Mouse (Mus musculus): ENCODE data around the gene Nipal4. TPM values are rescaled to one million over a fixed set of nuclear protein-coding genes. Genes with fewer than 3 reads are reported as not detected.
"Not testable (repeated sequence)": the region's sequence is repeated elsewhere in the genome, so short reads cannot be mapped to it uniquely, and the experiment has no call there.

The Nipal4 gene
- total RNA-seq (2022), result 1 to 10 TPM; 2.2 to 3.0 (median 2.6) TPM

GRCm38 (mm10) chr11:46165866-46166585 is at the start of gene Nipal4:
Nipal4 (minus strand) TSS chr11:46166508.
- DNase-seq (ENCODE audit: low spot score in 2 of 2), result peak in 1 of 2 experiments; percentile 16

- DNase-seq (ENCODE audit: low spot score in 2 of 2), result no peak
These were observed 49.0 kb upstream of the Nipal4 start for GRCm38 (mm10) chr11:46215354-46215753.

- DNase-seq (ENCODE audit: low spot score in 2 of 2), result no peak
These were observed 48.3 kb upstream of the Nipal4 start for GRCm38 (mm10) chr11:46214368-46215230.

- no peak for DNase-seq (ENCODE audit: low spot score in 2 of 2)
These were observed 47.5 kb upstream of the Nipal4 start for GRCm38 (mm10) chr11:46213844-46214243.

GRCm38 (mm10) chr11:46211858-46212257 is 45.5 kb upstream of the Nipal4 start:
- DNase-seq (ENCODE audit: low spot score in 2 of 2), result no peak

- DNase-seq (ENCODE audit: low spot score in 2 of 2), result no peak
These were observed 43.6 kb upstream of the Nipal4 start for GRCm38 (mm10) chr11:46209884-46210283.

GRCm38 (mm10) chr11:46205639-46206409 is 39.5 kb upstream of the Nipal4 start:
- no peak for DNase-seq (ENCODE audit: low spot score in 2 of 2)

GRCm38 (mm10) chr11:46204841-46205240 is 38.5 kb upstream of the Nipal4 start:
- DNase-seq (ENCODE audit: low spot score in 2 of 2), result no peak

GRCm38 (mm10) chr11:46202547-46202887 is 36.2 kb upstream of the Nipal4 start:
- DNase-seq (ENCODE audit: low spot score in 2 of 2), result no peak

GRCm38 (mm10) chr11:46201636-46202546 is 35.6 kb upstream of the Nipal4 start:
- DNase-seq (ENCODE audit: low spot score in 2 of 2), result peak in 1 of 2 experiments; percentile 76

GRCm38 (mm10) chr11:46200664-46201063 is 34.4 kb upstream of the Nipal4 start:
- DNase-seq (ENCODE audit: low spot score in 2 of 2), result no peak

- no peak for DNase-seq (ENCODE audit: low spot score in 2 of 2)
These were observed 27.9 kb upstream of the Nipal4 start for GRCm38 (mm10) chr11:46194175-46194574.

- DNase-seq (ENCODE audit: low spot score in 2 of 2), result no peak
These were observed 22.0 kb upstream of the Nipal4 start for GRCm38 (mm10) chr11:46188283-46188682.

- DNase-seq (ENCODE audit: low spot score in 2 of 2), result peak in 1 of 2 experiments; percentile 45
These were observed 19.2 kb upstream of the Nipal4 start for GRCm38 (mm10) chr11:46185486-46185885.

- DNase-seq (ENCODE audit: low spot score in 2 of 2), result no peak
These were observed 18.6 kb upstream of the Nipal4 start for GRCm38 (mm10) chr11:46184946-46185345.

- not testable (repeated sequence) for DNase-seq (ENCODE audit: low spot score in 2 of 2)
These were observed 15.7 kb upstream of the Nipal4 start for GRCm38 (mm10) chr11:46182031-46182430.

GRCm38 (mm10) chr11:46177246-46178043 is 11.1 kb upstream of the Nipal4 start:
- DNase-seq (ENCODE audit: low spot score in 2 of 2), result no peak

- DNase-seq (ENCODE audit: low spot score in 2 of 2), result no peak
These were observed 9.8 kb upstream of the Nipal4 start for GRCm38 (mm10) chr11:46176155-46176554.

- DNase-seq (ENCODE audit: low spot score in 2 of 2), result no peak
These were observed 5.8 kb upstream of the Nipal4 start for GRCm38 (mm10) chr11:46172128-46172527.

- peak in 1 of 2 experiments; percentile 40 for DNase-seq (ENCODE audit: low spot score in 2 of 2)
These were observed 3.6 kb upstream of the Nipal4 start for GRCm38 (mm10) chr11:46169908-46170307.

Data from left cerebral cortex, adult 8-10 months (tissue).